Mouse (Mus musculus): Measurements from ENCODE around the gene Gm13306.
"Not testable (repeated sequence)": the region's sequence is repeated elsewhere in the genome, so short reads cannot be mapped to it uniquely, and the experiment has no call there.

The Gm13306 gene

DNA sequence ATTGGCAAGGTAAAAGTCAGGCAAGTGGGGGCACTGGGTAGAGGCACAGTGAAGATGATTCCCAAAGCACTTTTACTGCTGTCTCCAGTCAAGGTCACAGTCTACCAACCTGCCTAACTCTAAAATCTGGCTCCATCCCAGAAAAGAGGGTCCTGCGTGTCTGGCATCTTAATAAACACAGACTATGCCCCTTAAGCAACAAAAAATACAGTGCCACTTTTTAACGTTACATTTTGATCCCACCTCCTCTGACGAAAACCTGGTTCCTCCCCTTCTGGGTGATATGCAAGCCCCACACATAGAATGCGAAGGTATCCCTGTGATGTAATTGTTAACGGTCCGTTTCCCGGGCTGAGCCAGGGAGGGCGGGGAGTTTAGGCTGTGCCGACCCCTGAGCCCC, at the start of gene Gm13306:
Gene Gm13306 (plus strand): TSS at position 301 of the 400 bp plus-strand sequence.
- not testable (repeated sequence) for DNase-seq (ENCODE audit: low read depth, low spot score)

DNA sequence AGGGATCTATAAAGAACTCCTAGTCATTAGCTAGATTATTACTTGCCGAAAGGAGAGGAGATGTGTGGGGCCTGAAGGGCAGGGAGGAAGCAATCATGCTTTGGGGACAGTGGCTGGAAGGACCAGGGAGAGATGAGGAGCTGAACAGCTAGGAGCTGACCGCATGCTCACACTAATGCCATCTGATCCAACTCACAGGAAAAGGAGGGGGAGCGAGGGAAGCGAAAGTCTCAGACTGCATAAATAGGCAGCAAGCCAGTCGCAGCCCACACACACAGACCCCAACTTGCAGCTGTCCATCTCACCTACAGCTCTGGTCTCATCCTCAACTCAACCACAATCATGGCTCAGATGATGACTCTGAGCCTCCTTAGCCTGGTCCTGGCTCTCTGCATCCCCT, 38.7 kb upstream of the Gm13306 start, which contains the start of gene Gm13304:
Gene Gm13304 (plus strand): TSS at position 301 of the 400 bp plus-strand sequence.
- not testable (repeated sequence) for DNase-seq (ENCODE audit: low read depth, low spot score)

DNA sequence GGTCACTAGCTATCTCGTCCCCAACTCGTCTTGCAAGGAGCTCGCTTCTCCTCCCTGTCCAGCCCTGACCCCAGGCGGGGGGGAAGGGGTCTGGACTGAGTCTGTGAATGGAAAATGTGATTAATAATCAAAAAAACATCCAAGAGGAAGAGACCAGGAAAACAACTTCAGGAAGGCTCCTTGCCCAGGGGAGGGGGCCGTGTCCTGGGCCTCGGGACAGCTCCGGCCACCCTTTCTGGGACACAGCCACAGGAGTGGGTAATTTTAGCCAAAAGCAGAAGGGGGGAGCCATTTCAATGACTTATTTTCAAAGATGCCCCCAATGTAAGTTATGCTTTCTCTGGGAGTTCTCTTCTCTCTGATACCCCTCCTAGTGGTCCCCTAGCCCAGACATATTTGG, 15.3 kb downstream of the Gm13306 start, which contains the start of gene Gm13305:
Gene Gm13305 (minus strand): TSS at position 101 of the 400 bp plus-strand sequence.
- not testable (repeated sequence) for DNase-seq (ENCODE audit: low read depth, low spot score)

DNA sequence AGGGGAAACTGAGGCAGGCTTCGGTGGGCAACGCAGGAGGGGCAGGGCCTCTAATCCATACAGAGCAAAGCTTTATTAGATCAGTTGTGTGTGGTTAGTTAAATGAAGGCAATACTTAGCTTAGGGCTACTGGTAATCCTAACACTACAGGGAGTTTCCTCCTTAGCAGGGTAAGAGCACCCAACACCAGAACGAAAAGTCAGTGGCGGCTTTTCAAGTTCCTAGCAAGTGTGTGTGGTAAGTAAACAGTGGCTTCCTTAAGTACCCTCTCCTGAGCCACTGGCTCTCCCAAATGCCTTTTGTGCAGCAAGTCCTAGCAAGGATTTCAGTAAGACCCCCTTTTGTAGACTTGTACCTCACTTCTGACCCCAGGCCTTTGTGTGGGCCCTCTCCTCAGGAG, 25.0 kb downstream of the Gm13306 start:
- not testable (repeated sequence) for DNase-seq (ENCODE audit: low read depth, low spot score)

DNA sequence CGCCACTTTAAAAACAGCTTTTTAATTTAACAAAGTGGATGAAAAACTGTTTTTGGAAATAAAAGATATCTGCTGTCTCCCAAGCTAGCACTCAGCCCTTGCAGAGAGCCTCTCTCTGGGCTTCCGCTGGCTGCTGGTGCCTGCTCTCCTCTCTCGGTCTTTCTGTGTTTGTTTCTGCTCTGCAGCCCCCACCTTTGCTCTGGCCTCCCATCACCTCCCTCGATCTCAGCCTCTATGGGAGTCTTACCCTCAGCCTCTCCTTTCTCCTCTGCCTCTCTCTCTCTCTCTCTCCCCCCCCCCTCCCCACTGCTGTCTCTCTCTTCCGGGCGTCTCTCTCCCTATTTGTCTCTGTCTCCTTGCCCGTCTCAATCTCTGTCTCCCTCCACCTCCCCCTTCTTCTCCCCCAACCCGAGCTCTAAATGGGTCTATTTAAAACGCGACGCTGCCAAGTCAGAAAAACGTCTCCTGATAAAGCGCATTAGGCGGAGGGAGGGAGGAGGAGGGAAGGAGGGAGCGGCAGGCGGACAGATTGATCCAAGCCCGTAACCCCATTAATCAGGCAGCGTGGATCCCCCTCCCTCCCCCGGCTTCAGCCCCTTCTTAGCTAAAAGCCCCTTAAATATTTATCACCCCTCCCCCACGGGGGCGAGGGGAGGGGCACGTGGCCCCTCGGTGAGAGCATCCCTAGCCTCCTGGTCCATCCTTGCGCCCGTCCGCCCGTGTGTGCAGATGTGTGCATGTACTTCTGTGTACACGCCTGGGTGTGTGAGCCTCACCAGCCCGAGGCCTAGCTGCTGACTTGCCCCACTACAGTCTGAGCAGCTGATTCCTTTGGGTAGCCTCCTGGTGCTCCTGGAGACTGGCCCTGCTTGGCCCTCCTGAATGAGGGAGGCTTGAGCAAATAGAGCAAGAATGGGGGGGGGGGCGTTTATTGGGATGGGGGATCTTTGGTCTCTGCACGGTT, 30.3 kb downstream of the Gm13306 start:
- DNase-seq (ENCODE audit: low read depth, low spot score) = not testable (repeated sequence)

DNA sequence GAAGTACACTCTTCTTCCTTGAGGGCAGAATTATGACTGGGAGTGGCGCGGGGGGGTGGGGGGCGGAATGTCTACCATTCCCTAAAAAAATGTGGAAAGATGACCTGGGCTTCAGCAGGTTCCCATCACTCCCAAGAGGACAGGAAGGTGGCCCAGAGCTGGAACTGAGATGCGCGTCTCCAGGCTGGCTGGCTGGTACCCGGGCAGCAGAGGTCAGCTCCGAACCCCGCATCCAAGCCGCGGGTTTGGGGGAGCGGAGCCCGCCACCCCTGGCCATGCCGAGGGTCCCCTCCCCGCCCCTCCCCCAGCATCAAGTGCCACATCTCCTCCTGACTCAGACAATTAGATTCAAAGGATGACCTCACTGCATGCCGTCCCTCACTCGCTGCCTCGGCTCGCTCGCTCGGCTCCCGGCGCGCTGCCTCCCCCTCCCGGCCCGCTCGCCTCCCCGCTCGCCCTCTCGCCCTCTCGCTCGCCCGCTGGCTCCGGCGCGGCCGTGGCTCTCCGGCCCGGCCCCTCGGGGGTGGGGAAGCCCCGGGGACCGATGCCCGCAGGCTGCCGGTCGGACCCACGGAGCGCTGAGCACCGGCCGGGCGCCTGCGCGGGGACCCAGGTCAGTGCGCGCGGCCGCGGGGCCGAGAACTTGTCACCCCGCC, 31.2 kb downstream of the Gm13306 start:
- not testable (repeated sequence) for DNase-seq (ENCODE audit: low read depth, low spot score)

DNA sequence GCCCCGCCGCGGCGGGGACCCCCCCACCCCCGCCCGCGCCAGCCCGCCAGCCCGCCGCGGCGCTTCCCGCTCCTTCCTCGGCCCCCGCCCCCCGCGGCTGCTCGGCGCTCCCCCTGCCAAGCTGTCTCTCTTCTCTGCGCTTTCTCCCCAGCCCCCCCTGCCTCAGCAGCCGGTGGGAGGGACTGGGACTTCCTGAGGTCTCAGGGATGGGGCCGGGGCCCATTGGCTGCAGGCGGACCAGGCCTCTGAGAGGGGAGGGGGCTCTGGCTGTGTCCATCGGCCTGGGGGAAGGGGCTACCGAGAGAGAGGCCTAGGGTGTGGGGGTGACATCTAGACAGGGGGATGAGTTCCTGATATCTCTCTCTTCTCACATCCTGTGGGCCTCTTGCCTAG, 31.7 kb downstream of the Gm13306 start:
- DNase-seq (ENCODE audit: low read depth, low spot score) = not testable (repeated sequence)
